Mouse (Mus musculus) midbrain, embryonic 12.5 days (tissue): ENCODE results near the gene Mutyh. TPM values are rescaled to one million over a fixed set of nuclear protein-coding genes. Genes with fewer than 3 reads are reported as not detected.

Source experiments
- ATAC-seq: fragments of 200-750 bp; cut with Nextera tagmentation; 2 replicates; pipeline ENCODE4 v1.8.0; 2017; ENCODE audit warnings: low read depth, moderate TSS enrichment, moderate library complexity; ENCODE audit not compliant: low FRiP score
- H3K27ac ChIP-seq: fragments of 300-500 bp; sonication (generic); replicated peaks from 2 replicates; pipeline ENCODE4 v1.5.1; 2016; ENCODE audit warnings: mild to moderate bottlenecking
- H3K27me3 ChIP-seq: fragments of 300-500 bp; sonication (generic); 2 replicates; pipeline ENCODE4 v1.6.1; 2016; ENCODE audit warnings: mild to moderate bottlenecking
- H3K36me3 ChIP-seq: fragments of 300-500 bp; sonication (generic); 2 replicates; pipeline ENCODE4 v1.6.1; 2016
- H3K4me1 ChIP-seq: fragments of 300-500 bp; sonication (generic); 2 replicates; pipeline ENCODE4 v1.6.1; 2016
- H3K4me2 ChIP-seq: fragments of 300-500 bp; sonication (generic); replicated peaks from 2 replicates; pipeline ENCODE4 v1.6.1; 2016; ENCODE audit warnings: mild to moderate bottlenecking, moderate library complexity
- H3K4me3 ChIP-seq: fragments of 300-500 bp; sonication (generic); 2 replicates; pipeline ENCODE4 v1.5.1; 2016; ENCODE audit warnings: mild to moderate bottlenecking
- H3K9ac ChIP-seq: fragments of 300-500 bp; sonication (generic); replicated peaks from 2 replicates; pipeline ENCODE4 v1.6.1; 2016; ENCODE audit warnings: mild to moderate bottlenecking, moderate library complexity
- H3K9me3 ChIP-seq: fragments of 300-500 bp; sonication (generic); 2 replicates; pipeline ENCODE4 v1.6.1; 2016; ENCODE audit warnings: mild to moderate bottlenecking
- WGBS: fragments of 180-500 bp; shearing (Covaris S2); methylation state at CpG from one replicate; pipeline ENCODE4 v1.1.7; 2016; 5-methylcytosine and 5-hydroxymethylcytosine counted together
- polyA plus RNA-seq: library from polyadenylated mRNA; unstranded; fragments of >200 nt; fragmentation: Nextera tagmentation; extraction: Ambion mirVana; gene quantifications from 2 replicates; pipeline ENCODE4 v1.2.1, GENCODE M21; 2016

The Mutyh gene
- polyA plus RNA-seq, 1 experiment from 2014 or later, result 17.3 TPM

GRCm38 (mm10) chr4:116788956-116789355, 18.6 kb upstream of the Mutyh start:
- Histone ChIP-seq H3K27ac (no peak overlapping the region), H3K9me3 (no peaks in the 10 kb centered on the region), H3K4me1 (no peaks in the 10 kb centered on the region), H3K4me3 (no peak overlapping the region), H3K36me3 (no peaks in the 10 kb centered on the region), H3K9ac (no peak overlapping the region), H3K27me3 (no peaks in the 10 kb centered on the region), H3K4me2 (no peak overlapping the region)
- 11% methylated on average over 3 of the region's 3 CpGs for WGBS
- no peak for ATAC-seq

GRCm38 (mm10) chr4:116792453-116792852, 15.1 kb upstream of the Mutyh start:
- Histone ChIP-seq H3K27ac (no peak overlapping the region), H3K4me2 (no peak overlapping the region), H3K4me3 (no peak overlapping the region), H3K27me3 (no peaks in the 10 kb centered on the region), H3K4me1 (no peaks in the 10 kb centered on the region), H3K36me3 (no peaks in the 10 kb centered on the region), H3K9ac (no peak overlapping the region), H3K9me3 (no peaks in the 10 kb centered on the region)
- ATAC-seq, result no peak
- 91% methylated on average over 8 of the region's 8 CpGs for WGBS

GRCm38 (mm10) chr4:116794273-116794672, 13.2 kb upstream of the Mutyh start:
- Histone ChIP-seq H3K36me3 (no peaks in the 10 kb centered on the region), H3K4me2 (no peak overlapping the region), H3K4me3 (no peak overlapping the region), H3K27ac (no peak overlapping the region), H3K4me1 (no peaks in the 10 kb centered on the region), H3K9me3 (no peaks in the 10 kb centered on the region), H3K9ac (no peak overlapping the region), H3K27me3 (no peaks in the 10 kb centered on the region)
- 70% methylated on average over 2 of the region's 2 CpGs for WGBS
- no peak for ATAC-seq

- no peak overlapping the region for H3K4me3 ChIP-seq
- no peaks in the 10 kb centered on the region for H3K4me1 ChIP-seq
- no peak overlapping the region for H3K27ac ChIP-seq
- H3K9ac ChIP-seq, result no peak overlapping the region
- WGBS, result 72% methylated on average over 1 of the region's 1 CpGs
- no peak overlapping the region for H3K4me2 ChIP-seq
- no peak for ATAC-seq
- no peaks in the 10 kb centered on the region; the same call in 1 of the 2 replicates for H3K36me3 ChIP-seq
- H3K27me3 ChIP-seq, result no peaks in the 10 kb centered on the region
- no peaks in the 10 kb centered on the region for H3K9me3 ChIP-seq
Measured at GRCm38 (mm10) chr4:116796442-116797110, 10.9 kb upstream of the Mutyh start.

- WGBS, result 44% methylated on average over 5 of the region's 5 CpGs
- Histone ChIP-seq H3K36me3 (peaks cover 29% of the 10 kb centered on the region), H3K27ac (no peak overlapping the region), H3K4me3 (no peak overlapping the region), H3K4me1 (no peaks in the 10 kb centered on the region), H3K27me3 (no peaks in the 10 kb centered on the region), H3K9ac (no peak overlapping the region), H3K4me2 (no peak overlapping the region), H3K9me3 (no peaks in the 10 kb centered on the region)
- ATAC-seq, result no peak
Measured at GRCm38 (mm10) chr4:116799901-116800300, 7.6 kb upstream of the Mutyh start.

- ATAC-seq, result no peak
- 82% methylated on average over 3 of the region's 3 CpGs for WGBS
- Histone ChIP-seq H3K27ac (no peak overlapping the region), H3K36me3 (0 out of 2 replicates have a peak, but pooled peaks cover 6% of the 10 kb centered on the region), H3K9me3 (no peaks in the 10 kb centered on the region), H3K4me3 (no peak overlapping the region), H3K27me3 (no peaks in the 10 kb centered on the region), H3K4me2 (no peak overlapping the region), H3K4me1 (peaks cover 10% of the 10 kb centered on the region), H3K9ac (no peak overlapping the region)
Measured at GRCm38 (mm10) chr4:116811012-116811411, 3.5 kb downstream of the Mutyh start.

GRCm38 (mm10) chr4:116815276-116815675, 7.8 kb downstream of the Mutyh start:
- no peak for ATAC-seq
- no peak overlapping the region for H3K9ac ChIP-seq
- H3K36me3 ChIP-seq, result peaks cover 27% of the 10 kb centered on the region; the same call in 1 of the 2 replicates
- H3K27me3 ChIP-seq, result peaks cover 16% of the 10 kb centered on the region
- H3K4me2 ChIP-seq, result no peak overlapping the region
- 97% methylated on average over 5 of the region's 5 CpGs for WGBS
- H3K4me3 ChIP-seq, result no peak overlapping the region
- 0 out of 2 replicates have a peak, but pooled peaks cover 2% of the 10 kb centered on the region for H3K4me1 ChIP-seq
- H3K9me3 ChIP-seq, result no peaks in the 10 kb centered on the region
- no peak overlapping the region for H3K27ac ChIP-seq

GRCm38 (mm10) chr4:116817486-116817885, 10.0 kb downstream of the Mutyh start:
- no peaks in the 10 kb centered on the region for H3K9me3 ChIP-seq
- H3K27me3 ChIP-seq, result peaks cover 35% of the 10 kb centered on the region
- no peak overlapping the region for H3K4me3 ChIP-seq
- no peak for ATAC-seq
- H3K27ac ChIP-seq, result no peak overlapping the region
- WGBS, result 97% methylated on average over 6 of the region's 6 CpGs
- H3K4me1 ChIP-seq, result peaks cover 14% of the 10 kb centered on the region
- no peak overlapping the region for H3K4me2 ChIP-seq
- peaks cover 27% of the 10 kb centered on the region; the same call in 1 of the 2 replicates for H3K36me3 ChIP-seq
- H3K9ac ChIP-seq, result no peak overlapping the region

GRCm38 (mm10) chr4:116819968-116820901, 12.7 kb downstream of the Mutyh start:
- H3K4me3 ChIP-seq, result peak overlapping the region; percentile 48
- ATAC-seq, result no peak
- WGBS, result 21% methylated on average over 32 of the region's 32 CpGs
- no peaks in the 10 kb centered on the region for H3K9me3 ChIP-seq
- H3K4me1 ChIP-seq, result peaks cover 23% of the 10 kb centered on the region
- H3K36me3 ChIP-seq, result peaks cover 27% of the 10 kb centered on the region; the same call in 1 of the 2 replicates
- peaks cover 36% of the 10 kb centered on the region for H3K27me3 ChIP-seq
- peak overlapping the region; percentile 87 for H3K4me2 ChIP-seq
- no peak overlapping the region for H3K27ac ChIP-seq
- peak overlapping the region; percentile 58 for H3K9ac ChIP-seq

- Histone ChIP-seq H3K4me3 (peak overlapping the region; percentile 48), H3K36me3 (peaks cover 21% of the 10 kb centered on the region; the same call in 1 of the 2 replicates)
- ATAC-seq, result peak; percentile 78
Measured at GRCm38 (mm10) chr4:116820902-116821693, 13.6 kb downstream of the Mutyh start.

GRCm38 (mm10) chr4:116821694-116822016, 14.1 kb downstream of the Mutyh start, which contains the start of gene Hpdl:
Gene Hpdl, minus strand, starts transcription at chr4:116821707.
- ATAC-seq, result no peak
- peaks cover 38% of the 10 kb centered on the region for H3K27me3 ChIP-seq
- WGBS, result 12% methylated on average over 9 of the region's 9 CpGs

More at GRCm38 (mm10) chr4:116820902-116821693, 13.6 kb downstream of the Mutyh start:
- under 1% methylated on average over 51 of the region's 51 CpGs for WGBS
- H3K4me1 ChIP-seq, result peaks cover 25% of the 10 kb centered on the region
- H3K9ac ChIP-seq, result peak overlapping the region; percentile 58
- H3K4me2 ChIP-seq, result peak overlapping the region; percentile 87
- peaks cover 36% of the 10 kb centered on the region for H3K27me3 ChIP-seq
- no peak overlapping the region for H3K27ac ChIP-seq
- no peaks in the 10 kb centered on the region for H3K9me3 ChIP-seq

More at GRCm38 (mm10) chr4:116821694-116822016, 14.1 kb downstream of the Mutyh start, which contains the start of gene Hpdl:
- H3K4me1 ChIP-seq, result peaks cover 25% of the 10 kb centered on the region
- H3K36me3 ChIP-seq, result peaks cover 15% of the 10 kb centered on the region; the same call in 1 of the 2 replicates
- peak within 1 kb of the TSS; percentile 48 for H3K4me3 ChIP-seq
- H3K27ac ChIP-seq, result no peak within 1 kb of the TSS
- peak within 1 kb of the TSS; percentile 58 for H3K9ac ChIP-seq
- H3K4me2 ChIP-seq, result peak within 1 kb of the TSS; percentile 87
- no peaks in the 10 kb centered on the region for H3K9me3 ChIP-seq
